Mouse (Mus musculus): ENCODE data around the gene Slc16a5.

Slc16a5 gene

GRCm38 (mm10) chr11:115462243-115462891 is at the start of gene Slc16a5:
TSS of gene Slc16a5 (plus strand) at chr11:115462474.
- in situ Hi-C loops (cut with MboI) = no loop called here

DNA sequence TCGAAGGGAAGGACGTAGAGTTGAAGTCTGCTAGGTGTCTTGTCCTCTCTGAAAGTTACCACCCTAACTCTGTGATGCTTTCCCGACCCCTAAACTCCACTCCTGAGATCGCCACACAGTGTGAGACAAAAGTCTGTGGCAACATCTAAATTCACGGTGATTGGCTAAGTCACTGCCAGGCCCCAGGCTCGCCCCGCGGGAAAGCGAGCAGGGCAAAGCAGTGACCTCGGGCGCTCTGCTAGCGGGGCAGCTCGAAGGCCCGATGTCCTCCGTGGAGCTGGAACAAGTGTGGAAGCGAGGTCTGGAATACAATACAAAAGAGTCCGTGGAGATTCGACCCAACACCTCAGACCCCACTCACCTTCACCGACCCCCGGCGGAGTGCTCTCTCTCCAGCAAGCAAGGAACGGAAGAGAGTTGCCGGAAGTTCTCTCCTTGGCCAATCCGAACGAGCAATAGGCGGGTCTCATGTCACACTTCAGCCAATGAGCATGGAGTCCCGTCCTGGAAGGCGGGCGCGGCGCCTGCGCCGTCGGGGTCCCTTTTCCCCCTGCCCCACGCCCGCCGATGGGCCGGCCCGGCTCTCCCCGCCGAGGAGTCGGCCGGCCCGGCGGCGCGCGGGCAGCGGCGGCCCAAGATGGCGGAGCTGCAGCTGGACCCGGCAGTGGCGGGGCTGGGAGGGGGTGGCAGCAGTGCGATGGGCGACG is 42.6 kb upstream of the Slc16a5 start, which contains the start of the genes Atp5h and Kctd2:
Gene Atp5h, minus strand, starts transcription at position 432 of the 707 bp plus-strand sequence.
Gene Kctd2, plus strand, starts transcription at position 598 of the 707 bp plus-strand sequence.
- in situ Hi-C loops (cut with MboI) = no loop called here

DNA sequence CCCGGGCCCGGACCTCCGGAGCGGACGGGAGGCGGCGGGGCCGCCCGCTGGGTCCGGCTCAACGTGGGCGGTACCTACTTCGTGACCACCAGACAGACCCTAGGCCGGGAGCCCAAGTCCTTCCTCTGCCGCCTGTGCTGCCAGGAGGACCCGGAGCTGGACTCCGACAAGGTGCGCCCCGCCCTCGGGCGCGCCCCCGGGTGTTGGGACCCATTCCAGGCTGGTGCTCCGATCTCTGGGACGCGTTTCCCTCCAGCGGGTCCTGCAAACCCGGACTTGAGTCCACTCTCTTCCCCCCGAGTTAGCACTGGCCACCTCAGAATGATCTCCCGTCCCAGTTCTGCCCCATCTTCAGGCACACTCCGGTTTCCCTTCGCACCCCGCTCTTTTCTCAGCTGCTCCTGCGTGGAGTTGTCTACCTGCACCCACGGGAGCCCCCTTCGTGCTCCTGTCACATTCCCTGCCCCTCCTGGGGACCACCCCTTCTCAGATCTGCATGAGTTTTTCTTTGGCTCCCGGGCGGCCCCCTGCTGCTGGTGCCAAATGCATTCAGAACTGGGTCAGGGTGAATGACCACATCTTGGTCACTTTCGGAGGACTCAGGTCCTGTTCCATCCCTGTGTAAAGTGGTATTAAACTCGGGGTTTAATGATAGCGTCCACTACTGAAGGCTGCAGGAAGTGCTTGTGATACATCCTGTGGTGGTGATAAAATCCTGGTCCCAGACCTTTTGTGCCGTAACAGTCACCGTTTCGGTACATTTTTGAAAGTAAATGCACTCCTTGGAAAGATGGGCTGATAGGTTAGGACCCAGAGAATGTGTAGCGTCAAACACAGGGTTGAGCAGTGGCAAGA is 41.7 kb upstream of the Slc16a5 start:
- in situ Hi-C loops (cut with MboI) = no loop called here

DNA sequence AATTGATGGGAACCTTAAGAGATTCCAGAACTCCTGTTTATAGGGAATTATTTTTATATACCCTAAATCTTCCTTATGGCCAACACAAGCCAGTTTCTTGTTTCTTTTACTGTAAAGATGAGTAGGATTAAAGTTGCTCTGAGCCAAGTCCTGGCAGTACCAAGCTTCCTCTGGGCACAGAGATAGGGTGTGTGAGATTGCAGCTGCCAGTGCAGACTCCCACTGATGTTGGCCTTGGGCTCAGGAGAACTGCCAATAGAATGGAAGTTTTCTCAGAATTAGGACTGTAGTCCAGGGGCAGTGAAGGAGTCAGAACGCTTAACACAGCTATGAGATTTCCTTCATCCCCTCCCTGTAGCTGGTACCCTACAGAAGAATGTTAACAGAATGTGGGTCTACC is 40.9 kb upstream of the Slc16a5 start:
- in situ Hi-C loops (cut with MboI) = no loop called here

DNA sequence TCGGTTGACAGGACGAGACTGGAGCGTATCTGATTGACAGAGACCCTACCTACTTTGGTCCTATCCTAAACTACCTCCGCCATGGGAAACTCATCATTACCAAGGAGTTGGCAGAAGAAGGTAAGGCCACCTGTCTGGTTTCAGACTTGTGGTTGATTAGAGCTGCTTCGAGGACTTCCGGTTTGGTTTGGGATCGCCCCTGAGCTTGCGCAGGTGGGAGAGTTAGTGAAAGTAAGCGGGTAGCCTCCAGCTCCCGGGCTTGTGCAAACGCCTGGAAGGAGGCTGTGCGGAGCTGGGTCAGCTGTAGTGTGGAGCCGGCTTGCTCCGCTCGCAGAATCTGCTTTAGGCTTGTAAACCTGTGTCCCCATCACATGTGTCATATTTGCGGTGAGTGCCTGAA is 40.3 kb upstream of the Slc16a5 start:
- in situ Hi-C loops (cut with MboI) = no loop called here

- in situ Hi-C loops (cut with MboI) = no loop called here
These were observed 39.2 kb upstream of the Slc16a5 start for GRCm38 (mm10) chr11:115423091-115423490.

DNA sequence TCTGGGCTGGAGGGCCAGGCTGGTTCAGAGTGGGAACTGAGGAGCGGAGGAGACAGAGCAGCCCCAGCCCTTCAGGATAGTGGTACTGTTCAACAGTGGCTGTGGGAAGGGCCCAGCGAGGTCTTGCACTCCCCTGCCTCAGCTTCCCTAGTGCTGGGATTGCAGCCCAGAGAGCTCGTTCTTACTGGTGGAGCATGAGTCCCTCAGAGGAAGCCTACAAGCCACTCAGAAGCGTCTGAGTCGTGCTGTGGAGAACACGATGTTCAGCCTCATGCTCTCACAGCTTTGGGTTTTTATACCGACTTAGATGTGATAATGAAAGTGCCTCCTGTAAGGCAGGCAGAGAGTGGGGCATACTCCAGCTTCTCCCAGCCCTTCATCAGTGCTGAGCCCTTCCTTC is 37.6 kb upstream of the Slc16a5 start:
- in situ Hi-C loops (cut with MboI) = no loop called here

- in situ Hi-C loops (cut with MboI) = no loop called here
These were observed 36.6 kb upstream of the Slc16a5 start for GRCm38 (mm10) chr11:115425671-115426070.

GRCm38 (mm10) chr11:115427482-115428331 is 34.6 kb upstream of the Slc16a5 start:
- in situ Hi-C loops (cut with MboI) = no loop called here

- in situ Hi-C loops (cut with MboI) = no loop called here
These were observed 33.0 kb upstream of the Slc16a5 start for GRCm38 (mm10) chr11:115429307-115429706.

GRCm38 (mm10) chr11:115430561-115430960 is 31.7 kb upstream of the Slc16a5 start:
- in situ Hi-C loops (cut with MboI) = no loop called here

- in situ Hi-C loops (cut with MboI) = no loop called here
These were observed 29.5 kb upstream of the Slc16a5 start for GRCm38 (mm10) chr11:115432814-115433213.

GRCm38 (mm10) chr11:115433342-115433741 is 28.9 kb upstream of the Slc16a5 start:
- in situ Hi-C loops (cut with MboI) = no loop called here

DNA sequence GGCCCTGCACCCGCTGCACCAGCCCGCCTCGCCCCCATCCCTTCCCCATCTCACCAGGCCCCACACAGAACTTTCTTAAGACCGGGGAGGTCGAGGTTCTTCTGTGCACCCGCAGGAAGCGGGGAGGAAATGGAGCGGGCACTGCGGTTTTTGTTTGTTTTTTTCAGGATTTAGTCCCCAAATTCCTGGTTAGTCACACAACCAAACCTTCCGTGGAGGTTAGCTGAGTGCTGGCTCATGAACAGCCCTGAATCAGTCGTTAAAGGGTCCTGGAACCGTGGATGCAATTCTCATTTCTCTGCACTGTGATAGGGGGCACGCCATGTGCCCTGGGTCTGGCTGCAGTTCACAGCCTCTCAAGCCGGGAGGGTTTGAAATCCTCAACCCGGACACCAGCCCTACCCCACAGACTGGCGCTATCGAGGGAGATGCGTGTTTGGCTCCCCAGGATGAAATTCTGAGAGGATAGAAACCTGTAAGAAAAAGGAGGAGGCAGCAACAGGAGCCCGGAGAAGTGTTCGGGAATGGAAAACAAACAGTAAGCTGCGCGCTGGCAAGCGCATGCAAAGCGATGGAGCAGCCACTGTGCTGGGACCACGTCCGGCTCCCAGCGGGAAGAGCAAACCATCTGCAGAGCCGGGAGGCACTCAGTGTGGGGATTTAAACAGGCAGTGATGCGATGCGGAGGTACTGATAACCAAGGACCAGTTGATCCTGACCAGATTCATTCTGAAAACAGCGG is 26.5 kb upstream of the Slc16a5 start:
- in situ Hi-C loops (cut with MboI) = no loop called here

DNA sequence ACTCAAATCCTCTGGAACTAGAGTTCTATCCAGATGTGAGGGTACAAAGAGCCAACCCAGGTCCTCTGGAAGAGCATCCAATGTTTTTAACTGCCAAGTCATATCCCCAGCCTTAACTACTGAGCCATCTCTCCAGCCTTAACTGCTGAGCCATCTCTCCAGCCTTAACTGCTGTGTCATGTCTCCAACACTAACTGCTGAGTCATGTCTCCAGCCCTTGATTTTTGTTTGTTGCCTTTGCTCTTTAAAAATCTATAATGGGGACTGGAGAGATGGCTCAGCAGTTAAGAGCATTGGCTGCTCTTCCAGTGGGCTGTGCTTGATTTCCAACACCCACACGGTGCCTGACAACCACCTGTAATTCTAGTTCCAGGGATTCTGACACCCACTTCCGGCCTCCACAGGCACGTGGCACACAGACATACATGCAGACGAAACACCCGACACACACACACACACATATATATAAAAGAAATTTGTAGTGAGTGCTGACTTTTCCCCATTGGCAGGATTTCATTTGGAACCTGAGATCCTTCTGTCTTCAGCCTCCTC is 24.6 kb upstream of the Slc16a5 start:
- in situ Hi-C loops (cut with MboI) = no loop called here

GRCm38 (mm10) chr11:115439326-115439725 is 22.9 kb upstream of the Slc16a5 start:
- in situ Hi-C loops (cut with MboI) = no loop called here

DNA sequence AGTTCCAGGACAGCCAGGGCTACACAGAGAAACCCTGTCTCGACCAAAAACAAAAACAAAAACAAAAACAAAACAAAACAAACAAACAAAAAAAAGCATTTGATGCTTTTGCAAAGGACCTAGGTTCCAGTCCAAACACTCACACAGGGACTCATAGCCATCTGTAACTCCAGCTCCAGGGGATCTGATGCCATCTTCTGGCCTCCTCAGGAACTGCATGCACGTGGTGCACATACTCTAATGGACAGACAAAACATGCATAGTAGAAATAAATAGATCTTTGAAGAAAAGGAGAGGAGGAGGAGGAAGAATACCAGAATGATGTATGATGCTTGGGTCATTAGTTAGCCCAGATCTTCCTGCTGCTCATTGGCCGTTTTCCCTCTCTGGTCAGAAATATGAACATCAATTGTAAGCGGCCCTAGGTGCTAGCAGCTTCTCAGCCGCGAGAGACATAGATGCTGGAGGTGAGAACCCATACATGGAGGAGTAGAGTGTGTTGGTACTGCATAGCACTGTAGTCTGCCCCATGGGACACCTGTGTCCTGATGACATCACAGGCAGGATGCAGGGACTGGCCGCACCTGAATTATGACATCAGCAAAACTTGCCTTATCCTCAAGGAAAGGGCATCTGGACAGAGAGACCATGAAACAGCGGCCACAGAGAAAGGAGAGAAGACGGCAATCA is 22.2 kb upstream of the Slc16a5 start, which contains the start of gene Trim80:
Gene Trim80, plus strand, starts transcription at position 640 of the 690 bp plus-strand sequence.
- in situ Hi-C loops (cut with MboI) = no loop called here

DNA sequence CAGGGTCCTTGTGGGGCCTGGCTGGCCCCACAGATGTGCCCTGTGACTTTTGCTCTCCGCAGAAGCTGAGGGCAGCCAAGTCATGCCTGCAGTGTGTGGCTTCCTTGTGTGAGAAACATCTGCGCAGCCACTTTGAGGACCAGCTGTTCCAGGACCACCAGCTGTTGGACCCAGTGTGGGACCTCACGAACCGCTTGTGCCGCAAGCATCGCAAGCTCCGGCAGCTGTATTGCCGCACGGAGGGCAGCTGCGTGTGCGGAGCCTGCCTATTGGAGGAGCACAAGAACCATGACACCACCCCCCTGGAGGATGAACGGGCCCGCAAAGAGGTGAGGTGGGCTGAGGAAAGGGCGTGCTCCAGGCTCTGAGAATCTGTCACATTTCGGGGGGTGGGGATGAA is 20.9 kb upstream of the Slc16a5 start:
- in situ Hi-C loops (cut with MboI) = no loop called here

GRCm38 (mm10) chr11:115446906-115447305 is 15.4 kb upstream of the Slc16a5 start:
- in situ Hi-C loops (cut with MboI) = no loop called here
